Mouse (Mus musculus) MEL (cell line): ENCODE results near the gene H2-DMa. TPM values are rescaled to one million over a fixed set of nuclear protein-coding genes. Genes with fewer than 3 reads are reported as not detected.

Experiments used
- DNase-seq: peaks from one replicate; pipeline ENCODE4 v3.0.0; 2011; ENCODE audit warnings: low read depth, low spot score
- H3K27ac ChIP-seq: 2 replicates; pipeline ENCODE4 v1.5.1; 2012; ENCODE audit warnings: low read depth, mild to moderate bottlenecking, control low read depth, low read length, moderate library complexity; ENCODE audit not compliant: control insufficient read depth
- H3K27me3 ChIP-seq, 2 experiments: fragments of 150-350 bp in 1 of 2; sonication (generic) in 1 of 2; 2 replicates each; pipeline ENCODE4 v1.6.1; 2012; ENCODE audit warnings: low read length in 2 of 2, mild to moderate bottlenecking in 2 of 2, improper control_type of control experiment in 1 of 2, moderate library complexity in 1 of 2; ENCODE audit not compliant: insufficient read depth in 2 of 2, control insufficient read depth in 1 of 2
- H3K36me3 ChIP-seq, 2 experiments: 2 replicates each; pipeline ENCODE4 v1.6.1; 2012 to 2014; ENCODE audit warnings: low read length in 2 of 2, improper control_type of control experiment in 1 of 2, inconsistent platforms in 1 of 2, mild to moderate bottlenecking in 1 of 2; ENCODE audit not compliant: insufficient read depth in 2 of 2, control insufficient read depth in 1 of 2
- H3K4me1 ChIP-seq, 2 experiments: fragments of 150-350 bp in 1 of 2; sonication (generic) in 1 of 2; 2 replicates each; pipeline ENCODE4 v1.6.1; 2012; ENCODE audit warnings: low read length in 2 of 2, improper control_type of control experiment in 1 of 2, mild to moderate bottlenecking in 1 of 2; ENCODE audit not compliant: insufficient read depth in 2 of 2, control insufficient read depth in 1 of 2
- H3K4me3 ChIP-seq, 2 experiments: fragments of 150-350 bp in 1 of 2; sonication (generic) in 1 of 2; 2 replicates each; pipeline ENCODE4 v1.5.1; 2012; ENCODE audit warnings: low read depth in 2 of 2, low read length in 2 of 2, mild to moderate bottlenecking in 2 of 2, moderate library complexity in 2 of 2, control low read depth in 1 of 2, improper control_type of control experiment in 1 of 2; ENCODE audit not compliant: control insufficient read depth in 1 of 2, insufficient read depth in 1 of 2
- H3K79me2 ChIP-seq: 2 replicates; pipeline ENCODE4 v1.6.1; 2012; ENCODE audit warnings: mild to moderate bottlenecking, low read length, moderate library complexity; ENCODE audit not compliant: control insufficient read depth, poor library complexity, insufficient read depth
- H3K9ac ChIP-seq: 2 replicates; pipeline ENCODE4 v1.6.1; 2012; ENCODE audit warnings: low read depth, mild to moderate bottlenecking, control low read depth, low read length, moderate library complexity; ENCODE audit not compliant: control insufficient read depth, poor library complexity, severe bottlenecking
- H3K9me3 ChIP-seq: fragments of 150-350 bp; sonication (generic); replicated peaks from 2 replicates; pipeline ENCODE4 v1.6.1; 2012; ENCODE audit warnings: mild to moderate bottlenecking, low read length, improper control_type of control experiment, moderate library complexity; ENCODE audit not compliant: insufficient read depth
- E2F4 ChIP-seq: IDR thresholded peaks from 2 replicates; pipeline ENCODE4 v1.6.1; 2011; ENCODE audit warnings: low read depth, low read length, improper control_type of control experiment, borderline replicate concordance
- ELF1 ChIP-seq: IDR thresholded peaks from 2 replicates; pipeline ENCODE4 v1.6.1; 2014; ENCODE audit warnings: low read depth, mild to moderate bottlenecking, inconsistent platforms, low read length, improper control_type of control experiment, moderate library complexity
- GATA1 ChIP-seq: IDR thresholded peaks from 2 replicates; pipeline ENCODE4 v1.6.1; 2011; ENCODE audit warnings: low read depth, low read length, improper control_type of control experiment
- MAZ ChIP-seq: IDR thresholded peaks from 2 replicates; pipeline ENCODE4 v1.6.1; 2012; ENCODE audit warnings: low read depth, mild to moderate bottlenecking, inconsistent platforms, low read length, improper control_type of control experiment
- MEF2A ChIP-seq: IDR thresholded peaks from 2 replicates; pipeline ENCODE4 v1.6.1; 2014; ENCODE audit warnings: low read depth, mild to moderate bottlenecking, inconsistent platforms, low read length, improper control_type of control experiment; ENCODE audit not compliant: poor library complexity, insufficient replicate concordance, severe bottlenecking; ENCODE audit errors: extremely low read depth
- NELFE ChIP-seq: IDR thresholded peaks from 2 replicates; pipeline ENCODE4 v1.6.1; 2011; ENCODE audit warnings: low read depth, low read length, improper control_type of control experiment
- POLR2A ChIP-seq, 2 experiments: IDR thresholded peaks; 2 replicates each; pipeline ENCODE4 v1.6.1; 2011 to 2012; ENCODE audit warnings: low read length in 2 of 2, mild to moderate bottlenecking in 2 of 2, control low read depth in 1 of 2, improper control_type of control experiment in 1 of 2, low read depth in 1 of 2, moderate library complexity in 1 of 2; ENCODE audit not compliant: control insufficient read depth in 1 of 2, insufficient read depth in 1 of 2, poor library complexity in 1 of 2
- POLR2AphosphoS2 ChIP-seq: IDR thresholded peaks from 2 replicates; pipeline ENCODE4 v1.6.1; 2011; ENCODE audit warnings: low read length, improper control_type of control experiment
- RCOR1 ChIP-seq: IDR thresholded peaks from 2 replicates; pipeline ENCODE4 v1.6.1; 2012; ENCODE audit warnings: low read depth, mild to moderate bottlenecking, inconsistent platforms, low read length, improper control_type of control experiment
- SIN3A ChIP-seq: IDR thresholded peaks from 2 replicates; pipeline ENCODE4 v1.6.1; 2012; ENCODE audit warnings: low read length, improper control_type of control experiment, inconsistent platforms
- TAL1 ChIP-seq: IDR thresholded peaks from 2 replicates; pipeline ENCODE4 v1.6.1; 2012; ENCODE audit warnings: mild to moderate bottlenecking, inconsistent platforms, low read length, moderate library complexity, mixed read lengths
- TBP ChIP-seq: IDR thresholded peaks from 2 replicates; pipeline ENCODE4 v1.8.0; 2011; ENCODE audit warnings: low read depth, low read length, improper control_type of control experiment
- UBTF ChIP-seq: IDR thresholded peaks from 2 replicates; pipeline ENCODE4 v1.6.1; 2012; ENCODE audit warnings: low read depth, mild to moderate bottlenecking, inconsistent platforms, low read length, improper control_type of control experiment, moderate library complexity, borderline replicate concordance; ENCODE audit not compliant: insufficient read depth
- USF1 ChIP-seq: IDR thresholded peaks from 2 replicates; pipeline ENCODE4 v1.6.1; 2014; ENCODE audit warnings: low read depth, mild to moderate bottlenecking, inconsistent platforms, low read length, improper control_type of control experiment, moderate library complexity
- polyA plus RNA-seq, 2 experiments: library from polyadenylated mRNA; stranded (reverse) in 1 of 2; unstranded in 1 of 2; fragments of >175 nt in 1 of 2; fragments of >200 nt in 1 of 2; gene quantifications; 2 replicates each; pipeline versions ENCODE4 v1.2.1 to v1.2.4; 2012; ENCODE audit warnings: low replicate concordance in 2 of 2, low read depth in 1 of 2; ENCODE audit not compliant: insufficient read length in 2 of 2, insufficient read depth in 1 of 2, missing spikeins in 1 of 2
- total RNA-seq: library from RNA; depleted of rRNA; stranded (reverse); fragments of 300-350 nt; gene quantifications from 2 replicates; pipeline ENCODE4 v1.2.3, GENCODE M21; 2012

The H2-DMa gene
- total and polyA plus RNA-seq, 3 experiments = 38.3 to 38.7 TPM; not detected in 1

DNA sequence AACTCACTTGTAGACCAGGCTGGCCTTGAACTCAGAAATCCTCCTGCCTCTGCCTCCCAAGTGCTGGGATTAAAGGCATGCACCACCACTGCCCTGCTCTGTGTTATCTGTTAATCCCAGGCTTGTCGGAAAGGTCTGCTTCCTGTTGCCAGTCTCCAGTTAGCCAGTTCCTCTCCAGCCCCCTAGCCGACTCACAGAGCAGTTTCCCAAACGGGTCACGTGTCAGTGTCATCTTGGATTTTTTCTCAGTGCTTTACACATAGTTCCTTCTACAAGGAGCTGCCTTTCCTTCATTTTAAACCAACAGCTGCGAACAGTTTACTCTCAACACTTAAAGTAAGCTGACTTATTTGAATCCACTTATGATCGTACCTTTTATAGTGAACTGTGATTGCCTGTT is 5.3 kb downstream of the H2-DMa start:
- H3K36me3 ChIP-seq = peaks cover 0 to 11% of the 10 kb centered on the region in 2 experiments; a peak in 2 of 4 replicates
- H3K79me2 ChIP-seq = peaks cover 41% of the 10 kb centered on the region
- H3K27me3 ChIP-seq = no peaks in the 10 kb centered on the region
- peaks cover 3 to 23% of the 10 kb centered on the region in 2 experiments for H3K4me1 ChIP-seq
- TF ChIP-seq POLR2A (IDR thresholded peaks at IDR 0.05; ENCODE audit: control insufficient read depth in 1 of 2, insufficient read depth in 1 of 2, low read depth in 1 of 2, low read length in 2 of 2, poor library complexity in 1 of 2) (0 out of 4 replicates have a peak, but pooled peaks of 1 of the 2 experiments have one; percentile 20), TAL1 (peak; percentile 31; the same call in 1 of the 2 replicates), ELF1 (no peak), USF1 (peak; percentile 60)
- no peak overlapping the region for H3K9ac ChIP-seq
- H3K27ac ChIP-seq = no peak overlapping the region
- H3K4me3 ChIP-seq = no peak overlapping the region
- H3K9me3 ChIP-seq = no peaks in the 10 kb centered on the region
- DNase-seq = peak; percentile 59

DNA sequence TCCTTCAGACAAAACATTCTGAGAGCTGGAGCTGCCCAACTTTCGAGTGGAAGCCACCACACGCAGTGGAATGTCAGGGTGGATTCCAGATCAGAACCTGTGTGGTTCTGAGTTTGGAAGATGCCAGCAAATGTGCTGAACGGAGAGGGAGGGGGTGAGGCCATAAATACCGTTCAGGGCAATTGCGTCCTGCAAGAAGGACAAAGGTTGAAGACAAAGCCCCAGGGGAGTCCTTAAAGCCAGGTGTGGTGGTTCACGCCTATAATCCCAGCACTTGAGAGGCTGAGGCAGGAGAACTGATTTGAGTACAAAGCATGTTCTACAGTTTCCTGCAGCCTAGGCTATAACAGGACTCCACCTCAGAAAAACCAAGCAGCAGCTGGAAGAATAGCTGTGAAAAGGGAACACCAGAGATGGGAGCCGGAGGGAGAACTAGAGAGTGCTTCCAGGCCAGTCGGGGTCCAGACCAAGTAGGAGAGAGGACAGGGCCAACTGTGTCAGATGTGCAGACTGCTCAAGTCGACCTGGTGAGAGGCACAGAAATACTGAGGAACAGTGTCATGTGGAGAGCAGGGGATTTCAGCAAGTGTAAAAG is 7.6 kb downstream of the H2-DMa start:
- H3K79me2 ChIP-seq = peaks cover 19% of the 10 kb centered on the region
- H3K36me3 ChIP-seq = peaks cover 0 to 11% of the 10 kb centered on the region in 2 experiments; a peak in 2 of 4 replicates
- H3K27ac ChIP-seq = no peak overlapping the region
- no peaks in the 10 kb centered on the region for H3K9me3 ChIP-seq
- peaks cover 3 to 23% of the 10 kb centered on the region in 2 experiments for H3K4me1 ChIP-seq
- DNase-seq = no peak
- no peaks in the 10 kb centered on the region for H3K27me3 ChIP-seq
- H3K4me3 ChIP-seq = no peak overlapping the region
- H3K9ac ChIP-seq = no peak overlapping the region
- TF ChIP-seq NELFE (no peak), POLR2A (IDR thresholded peaks at IDR 0.05; ENCODE audit: control insufficient read depth in 1 of 2, insufficient read depth in 1 of 2, low read depth in 1 of 2, low read length in 2 of 2, poor library complexity in 1 of 2) (no peak), SIN3A (no peak), GATA1 (no peak)

- TF ChIP-seq MEF2A (no peak), RCOR1 (no peak), E2F4 (no peak), TBP (no peak), POLR2AphosphoS2 (peak; percentile 43; the same call in 1 of the 2 replicates), MAZ (no peak), UBTF (no peak), POLR2A (IDR thresholded peaks at IDR 0.05; ENCODE audit: control insufficient read depth in 1 of 2, insufficient read depth in 1 of 2, low read depth in 1 of 2, low read length in 2 of 2, poor library complexity in 1 of 2) (no peak)
- DNase-seq = peak; percentile 76
- H3K9ac ChIP-seq = no peak overlapping the region
- H3K79me2 ChIP-seq = peaks cover 14% of the 10 kb centered on the region
- H3K4me1 ChIP-seq = peaks cover 3 to 23% of the 10 kb centered on the region in 2 experiments
- H3K27ac ChIP-seq = no peak overlapping the region
- peaks cover 0 to 11% of the 10 kb centered on the region in 2 experiments; a peak in 2 of 4 replicates for H3K36me3 ChIP-seq
- no peaks in the 10 kb centered on the region for H3K27me3 ChIP-seq
- no peaks in the 10 kb centered on the region for H3K9me3 ChIP-seq
- no peak overlapping the region for H3K4me3 ChIP-seq
Measured at GRCm38 (mm10) chr17:34127475-34127874, 8.1 kb downstream of the H2-DMa start.
